Mouse (Mus musculus) gastrocnemius, postnatal 25 days (tissue): ENCODE data around the gene Rasd1. TPM values are rescaled to one million over a fixed set of nuclear protein-coding genes. Genes with fewer than 3 reads are reported as not detected.
"Not testable (repeated sequence)": the region's sequence is repeated elsewhere in the genome, so short reads cannot be mapped to it uniquely, and the experiment has no call there.

Experiments
- DNase-seq: peaks from one replicate; pipeline ENCODE4 v3.0.0; 2022
- total RNA-seq, 2 experiments: library from RNA; stranded (reverse); gene quantifications; 1 replicate in 1 of 2; 2 replicates in 1 of 2; pipeline ENCODE4 v1.2.3; 2021

Gene Rasd1
- total RNA-seq, 2 experiments from 2014 or later, result 0.56 to 3.6 TPM

DNA sequence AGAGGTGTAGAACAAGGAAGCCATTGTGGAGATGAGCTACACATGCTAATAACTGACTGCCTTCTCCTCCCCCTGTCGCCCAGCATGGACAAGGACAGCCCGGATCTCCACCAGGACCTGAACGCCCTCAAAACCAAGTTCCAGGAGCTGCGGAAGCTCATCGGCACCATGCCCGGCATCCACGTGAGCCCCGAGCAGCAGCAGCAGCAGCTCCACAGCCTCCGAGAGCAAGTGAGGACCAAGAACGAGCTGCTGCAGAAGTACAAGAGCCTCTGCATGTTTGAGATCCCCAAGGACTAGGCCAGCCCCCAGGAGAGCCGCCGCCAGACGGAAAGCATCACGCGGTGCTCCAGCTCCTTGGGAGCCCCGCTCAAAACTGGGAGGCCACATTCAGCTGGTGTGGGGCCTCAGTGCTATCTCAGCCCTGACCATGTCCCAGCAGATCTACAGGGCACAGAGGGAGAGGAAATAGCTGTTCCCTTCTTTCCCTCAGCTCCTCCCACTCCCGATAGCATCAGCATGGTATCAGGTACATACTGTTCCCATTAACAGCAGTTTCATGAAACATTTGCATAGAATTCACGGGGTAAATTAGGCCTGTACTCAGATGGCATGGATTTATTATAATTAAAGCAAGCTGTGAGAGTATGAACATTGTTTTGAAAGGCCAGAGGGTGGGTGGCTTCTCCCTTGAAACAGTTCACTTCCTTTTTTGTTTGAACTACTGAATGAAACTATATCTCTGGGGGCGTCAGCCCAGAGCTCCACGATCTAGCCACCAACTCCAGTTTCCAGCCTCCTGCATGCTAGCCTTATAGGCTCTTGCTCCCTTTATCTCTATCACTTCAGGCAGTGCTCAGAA is 4.0 kb downstream of the Rasd1 start:
- DNase-seq, result no peak

DNA sequence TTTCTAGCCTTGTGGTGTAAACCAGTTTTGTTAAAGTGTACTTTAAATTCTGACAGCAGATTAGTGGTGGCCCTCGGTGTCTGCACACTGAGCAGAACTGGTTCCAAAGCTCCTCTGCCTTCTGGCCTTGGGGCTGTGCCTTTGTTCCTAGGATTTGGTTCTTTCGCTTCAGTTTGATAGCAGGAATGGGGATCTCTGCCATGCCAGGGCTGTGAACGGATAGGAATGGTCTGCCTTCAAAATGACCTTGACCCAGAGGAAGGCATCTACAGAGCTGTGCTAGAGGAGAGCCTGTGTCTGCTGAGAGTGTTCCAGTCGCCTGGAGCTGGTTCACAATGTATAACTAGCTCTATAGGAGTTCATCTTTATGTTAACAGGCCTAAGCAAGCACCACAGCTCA is 5.3 kb downstream of the Rasd1 start:
- no peak for DNase-seq

DNA sequence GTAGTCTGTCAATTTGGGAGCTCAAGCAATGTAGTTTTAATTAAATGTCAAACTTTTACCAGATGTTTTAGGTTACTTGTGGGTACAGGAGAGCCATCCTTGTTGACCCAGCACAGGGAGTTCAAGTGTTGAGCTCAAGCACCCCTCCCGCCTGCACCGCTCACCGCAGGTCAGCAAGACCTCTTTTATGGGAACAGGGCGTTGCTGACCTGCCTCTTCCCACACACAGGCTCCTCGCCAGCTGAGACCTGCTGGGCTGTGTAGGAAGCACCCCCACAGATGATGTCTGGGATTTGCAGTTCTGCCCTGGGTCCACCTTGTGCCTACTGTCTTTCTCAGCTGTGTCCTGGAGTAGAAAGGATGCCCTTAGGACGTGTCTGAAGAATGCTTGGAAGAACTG is 8.0 kb downstream of the Rasd1 start:
- DNase-seq, result no peak

DNA sequence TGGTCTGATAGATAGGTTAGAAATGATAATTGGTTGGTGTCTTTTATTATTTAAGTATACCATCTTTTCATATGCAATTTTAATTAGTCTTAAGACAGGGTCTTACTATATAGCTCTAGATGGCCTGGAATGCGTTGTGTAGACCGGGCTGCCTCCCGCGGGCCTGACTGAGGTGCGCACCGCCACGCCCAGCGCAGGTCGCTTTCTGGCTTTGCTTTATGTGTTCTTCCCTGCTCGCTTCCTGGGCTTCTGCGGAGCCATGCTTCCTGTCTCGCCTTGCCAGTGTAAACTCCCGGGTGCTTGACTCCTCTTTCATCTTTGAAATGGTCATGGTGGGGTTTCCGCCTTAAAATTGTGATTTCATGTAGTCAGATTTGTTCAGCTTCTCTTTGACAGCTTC is 11.9 kb downstream of the Rasd1 start:
- DNase-seq, result no peak

DNA sequence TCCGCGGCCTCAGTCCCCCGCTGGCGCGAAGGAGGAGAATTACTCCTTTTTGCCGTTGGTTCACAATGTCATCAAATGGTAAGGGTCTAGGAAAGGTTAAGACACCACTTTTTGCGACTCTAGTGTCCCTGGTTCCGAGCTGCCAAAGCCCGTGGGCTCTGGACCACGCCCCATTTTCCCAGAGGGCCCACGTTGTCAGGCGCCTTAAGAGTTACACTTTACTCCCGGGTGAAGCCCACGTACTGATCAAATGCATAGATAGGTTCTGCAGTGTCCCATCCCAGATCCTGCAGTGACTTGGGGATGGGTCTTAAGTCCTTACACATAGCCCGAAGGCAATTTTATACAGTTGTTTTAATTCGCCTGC is 16.4 kb downstream of the Rasd1 start:
- DNase-seq, result no peak

DNA sequence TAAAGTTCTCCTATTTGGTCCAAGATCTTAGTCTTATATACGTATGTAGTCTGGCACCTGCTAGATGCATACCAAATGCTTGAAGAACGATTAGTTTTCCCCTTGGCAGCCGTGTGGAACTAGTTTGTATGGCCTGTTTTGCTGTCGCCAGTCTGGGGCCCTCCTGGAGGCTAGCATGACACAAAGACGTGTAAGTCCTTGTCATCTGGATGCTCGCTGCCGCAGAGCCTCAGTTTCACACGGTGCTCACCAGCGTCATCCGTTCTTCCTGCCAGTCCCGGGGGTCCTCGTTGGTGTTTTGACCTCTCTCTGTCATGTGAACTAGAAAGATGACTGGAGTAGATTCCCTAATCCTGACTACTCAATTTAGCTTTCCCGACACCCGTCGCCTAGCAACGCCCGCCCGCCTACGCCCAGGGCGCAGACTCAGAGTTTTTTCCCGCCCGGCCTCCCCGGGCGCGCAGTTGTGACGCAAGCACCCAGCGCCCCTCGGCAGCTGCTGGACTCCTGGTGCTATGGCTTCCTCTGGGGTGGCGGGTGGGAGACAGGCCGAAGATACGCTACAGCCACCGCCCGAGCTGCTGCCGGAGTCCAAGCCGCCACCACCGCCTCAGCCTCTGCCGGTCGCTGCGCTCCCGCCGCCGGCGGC is 16.9 kb downstream of the Rasd1 start, which contains the start of gene Med9:
TSS of gene Med9 (plus strand) at position 455 of the 649 bp plus-strand sequence.
- peak; percentile 93 for DNase-seq

DNA sequence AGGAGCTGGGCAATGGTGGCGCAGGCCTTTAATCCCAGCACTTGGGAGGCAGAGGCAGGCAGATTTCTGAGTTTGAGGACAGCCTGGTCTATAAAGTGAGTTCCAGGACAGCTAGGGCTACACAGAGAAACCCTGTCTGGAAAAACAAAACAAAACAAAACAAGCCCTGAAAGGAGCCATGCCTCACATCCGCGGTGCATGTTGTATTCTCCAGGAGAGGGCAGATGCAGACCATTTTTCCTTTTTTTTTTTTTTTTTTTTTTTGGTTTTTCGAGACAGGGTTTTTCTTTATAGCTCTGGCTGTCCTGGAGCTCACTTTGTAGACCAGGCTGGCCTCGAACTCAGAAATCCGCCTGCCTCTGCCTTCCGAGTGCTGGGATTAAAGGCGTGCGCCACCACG is 19.9 kb downstream of the Rasd1 start:
- not testable (repeated sequence) for DNase-seq

DNA sequence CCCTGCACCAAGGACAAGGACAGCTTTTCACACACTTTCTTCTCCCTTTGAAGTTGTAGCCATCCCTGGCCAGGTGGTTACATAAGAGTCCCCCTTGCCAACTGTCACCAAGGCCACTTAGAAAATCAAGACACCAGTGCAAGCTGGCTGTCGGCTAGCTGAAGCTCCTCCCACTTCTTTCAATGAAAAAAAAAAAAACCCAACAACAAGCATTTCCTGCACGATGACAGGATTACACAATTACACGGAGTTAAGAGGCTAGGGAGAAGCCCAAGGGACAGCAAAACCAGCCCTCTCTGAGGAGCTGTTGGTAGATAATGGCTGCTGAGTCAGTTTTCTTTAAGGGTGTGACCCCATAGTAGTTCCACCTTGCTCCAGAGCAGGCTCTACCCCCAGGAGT is 23.4 kb downstream of the Rasd1 start:
- DNase-seq, result no peak

DNA sequence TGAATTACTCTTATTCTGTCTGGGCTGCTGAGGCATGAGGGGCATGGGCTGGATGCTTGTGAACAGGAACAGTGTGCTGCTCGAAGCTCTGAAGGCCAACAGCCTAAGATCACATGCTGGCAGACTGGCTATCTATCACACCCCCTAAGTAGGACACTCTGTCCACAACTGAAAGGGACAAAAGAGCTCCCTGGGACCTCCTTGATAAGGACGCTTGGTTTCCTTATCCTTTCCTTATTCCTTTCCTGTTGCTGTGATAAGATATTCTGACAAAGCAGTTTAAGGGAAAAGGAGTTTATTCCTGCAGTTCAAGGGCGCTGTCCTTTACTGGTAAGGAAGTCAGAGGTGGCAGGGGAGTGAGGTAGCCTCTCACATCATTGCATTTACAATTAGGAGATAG is 24.1 kb downstream of the Rasd1 start:
- no peak for DNase-seq

DNA sequence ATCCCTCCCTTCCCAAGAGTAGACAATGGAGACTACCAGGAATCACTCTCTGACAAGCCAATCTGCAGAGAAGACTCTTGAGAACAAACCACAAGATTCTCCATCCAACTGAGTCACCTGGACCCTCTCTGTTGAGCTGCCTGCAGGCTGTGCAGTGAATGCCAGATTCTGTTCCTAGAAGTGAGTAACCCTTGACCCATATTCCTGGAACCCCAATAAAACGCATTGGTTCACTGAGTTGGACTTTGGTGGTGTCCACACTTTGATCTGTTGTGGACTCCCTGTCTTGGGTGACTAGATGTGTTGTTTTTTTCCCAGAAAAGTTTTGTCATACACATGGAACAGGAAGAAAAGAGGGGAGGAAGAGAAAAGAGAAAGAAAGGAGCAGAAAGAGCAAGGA is 24.9 kb downstream of the Rasd1 start:
- DNase-seq, result no peak

DNA sequence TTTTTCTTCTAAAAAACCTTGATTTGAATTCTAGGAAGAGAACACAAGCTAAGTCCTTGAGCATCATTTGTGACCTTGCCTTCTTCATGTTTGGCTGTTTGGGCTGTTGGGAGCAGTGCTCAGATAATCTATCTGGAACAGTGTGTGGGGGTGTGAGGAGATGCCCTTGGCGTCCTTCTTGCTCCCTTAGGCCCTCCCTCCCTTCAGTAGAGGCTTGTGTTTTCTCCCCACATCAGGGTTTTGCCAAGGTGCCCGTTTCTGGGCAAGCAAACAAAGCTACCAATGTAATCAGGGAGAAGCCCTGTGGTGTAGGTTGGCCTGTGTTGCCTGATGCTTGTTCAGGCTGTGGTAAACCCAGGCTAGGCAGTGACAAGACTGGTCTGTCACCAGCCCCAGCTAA is 27.1 kb downstream of the Rasd1 start:
- DNase-seq, result no peak

DNA sequence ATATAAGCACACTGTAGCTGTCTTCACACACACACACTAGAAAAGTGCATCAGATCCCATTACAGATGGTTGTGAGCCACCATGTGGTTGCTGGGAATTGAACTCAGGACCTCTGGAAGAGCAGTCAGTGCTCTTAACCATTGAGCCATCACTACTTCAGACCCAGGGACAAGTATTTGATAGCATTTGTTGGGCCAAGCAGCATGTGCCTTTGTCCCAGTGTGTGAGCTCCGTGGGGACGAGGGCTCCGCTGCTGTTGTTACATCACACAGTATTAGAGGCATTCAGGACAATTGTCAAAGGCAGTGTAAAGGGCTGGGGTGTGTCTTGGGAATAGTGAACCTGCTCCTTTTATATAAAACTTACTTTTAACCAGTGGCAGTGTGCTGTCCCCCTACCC is 27.7 kb downstream of the Rasd1 start:
- DNase-seq, result no peak

DNA sequence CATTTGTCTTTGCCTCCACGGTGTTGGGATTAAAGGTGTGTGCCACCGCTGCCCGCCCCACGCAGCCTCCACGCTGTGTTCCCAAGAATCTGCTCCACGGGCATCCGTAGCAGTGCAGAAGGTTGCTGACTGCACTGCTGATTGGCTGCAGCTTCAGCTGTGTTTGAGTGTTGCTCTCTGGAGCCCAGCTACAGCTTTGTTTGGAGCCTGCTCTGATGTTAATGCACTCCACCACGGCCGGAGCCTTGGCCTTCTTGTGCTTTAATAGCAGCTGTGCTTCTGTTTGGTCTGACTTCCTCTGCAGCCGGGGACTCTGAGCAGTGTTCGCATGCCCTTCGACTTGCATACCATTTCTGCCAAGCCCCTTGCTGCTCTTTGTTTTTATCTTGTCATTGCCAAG is 30.8 kb downstream of the Rasd1 start:
- no peak for DNase-seq

DNA sequence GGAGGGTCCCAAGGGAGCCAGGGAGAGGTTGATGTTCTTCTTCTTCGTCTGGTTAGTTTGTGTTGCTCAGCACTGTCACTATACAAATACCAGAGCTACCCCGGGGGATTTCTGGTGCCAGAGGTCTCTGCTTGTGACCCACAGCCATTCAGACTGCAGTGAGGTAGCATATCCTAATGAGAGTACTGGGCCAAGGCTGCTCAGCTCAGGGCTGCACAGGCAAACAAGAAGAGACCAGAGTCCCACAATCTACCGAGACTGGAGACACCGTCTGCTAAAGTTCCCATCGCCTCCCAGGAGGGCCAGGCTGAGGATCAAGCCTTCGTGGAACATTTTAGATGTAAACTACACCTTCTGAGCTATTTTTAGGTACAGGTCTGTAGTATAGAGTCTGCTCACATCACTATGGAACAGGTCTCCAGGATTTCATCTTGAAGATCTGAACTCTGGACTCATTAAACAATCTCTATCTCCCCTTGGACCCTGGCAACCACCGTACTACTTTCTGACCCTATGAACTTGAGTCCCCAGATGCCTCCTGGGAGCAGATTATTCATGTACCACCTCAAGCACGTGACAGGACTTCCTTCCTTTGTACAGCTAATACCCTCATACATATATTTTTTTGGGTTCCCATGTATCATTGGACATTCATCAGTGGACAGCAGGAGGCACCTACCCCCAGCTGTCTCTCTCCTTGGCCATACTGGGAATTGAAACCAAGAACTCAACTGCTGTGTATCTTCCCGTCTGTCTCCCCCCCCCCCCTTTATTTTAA is 32.0 kb downstream of the Rasd1 start:
- DNase-seq, result no peak

DNA sequence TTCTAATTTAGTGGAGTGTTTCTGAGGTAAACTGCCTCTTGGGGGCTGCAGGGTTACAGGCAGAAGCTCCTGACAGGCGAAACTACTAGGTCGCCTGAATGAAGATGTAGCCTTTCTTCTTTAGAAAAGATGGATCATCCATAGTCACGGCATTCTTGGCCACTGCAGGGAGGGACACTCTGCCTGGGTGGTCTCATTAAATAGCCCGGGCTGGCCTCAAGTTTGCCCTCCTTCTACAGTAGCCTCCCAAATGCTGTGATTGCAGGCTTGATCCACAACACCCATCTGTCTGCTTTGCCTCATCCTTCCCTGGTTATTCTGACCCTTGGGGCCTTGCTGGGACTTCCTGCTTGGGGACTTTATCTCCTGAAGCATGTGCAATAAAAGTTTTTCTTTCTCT is 34.7 kb downstream of the Rasd1 start:
- DNase-seq, result no peak

DNA sequence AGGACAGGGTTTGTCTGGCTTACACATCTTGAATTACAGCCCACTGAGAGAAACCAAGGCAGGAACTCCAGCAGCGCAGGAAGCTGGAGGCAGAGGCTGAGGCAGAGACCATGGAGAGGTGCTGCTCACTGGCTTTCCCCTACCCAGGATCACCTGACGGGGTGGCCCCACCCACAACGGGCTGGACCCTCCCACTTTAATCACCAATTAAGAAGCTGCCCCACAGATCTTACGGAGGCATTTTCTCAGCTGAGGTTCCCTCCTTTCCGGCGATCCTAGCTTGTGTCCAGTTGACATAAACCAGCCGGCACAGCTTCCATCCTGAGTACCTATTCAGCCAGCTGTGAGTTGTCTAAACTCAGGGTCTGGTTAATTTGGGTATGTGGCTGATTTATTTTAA is 43.5 kb downstream of the Rasd1 start:
- no peak for DNase-seq

DNA sequence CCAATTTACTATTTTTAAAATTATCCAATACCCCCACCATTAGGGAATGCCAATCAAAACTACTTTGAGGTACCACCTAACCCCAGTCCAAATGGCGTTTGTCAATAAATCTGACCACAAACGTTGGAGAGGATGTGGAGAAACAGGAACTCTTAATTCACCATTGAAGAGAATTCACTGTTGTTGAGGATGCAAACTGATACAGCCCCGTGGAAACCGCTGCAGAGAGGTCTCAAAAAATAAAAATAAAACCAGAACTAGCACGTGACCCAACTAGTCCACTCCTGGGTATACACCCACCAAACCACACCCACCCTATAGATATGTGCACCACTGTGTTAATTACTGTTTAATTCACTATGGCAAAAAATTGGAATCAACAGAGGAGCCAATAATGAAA is 44.4 kb downstream of the Rasd1 start:
- no peak for DNase-seq

DNA sequence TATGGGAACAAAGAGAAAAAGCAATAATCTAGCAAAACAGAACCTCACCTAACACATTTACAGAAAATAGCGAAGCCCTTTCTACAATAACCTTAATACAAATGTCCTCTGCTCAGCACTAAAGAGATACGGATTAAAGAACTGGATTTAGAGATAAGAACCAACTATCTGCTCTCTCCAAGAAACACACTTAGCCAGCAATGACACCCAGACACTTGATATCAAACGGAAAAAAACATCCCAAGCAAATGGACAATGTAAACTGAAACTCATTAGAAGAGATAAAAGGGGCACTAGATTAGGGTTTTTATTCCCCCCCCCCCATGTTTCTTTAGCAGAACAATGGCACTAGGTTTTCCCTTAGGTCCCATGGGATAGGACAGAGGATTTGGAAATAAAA is 45.3 kb downstream of the Rasd1 start:
- no peak for DNase-seq

DNA sequence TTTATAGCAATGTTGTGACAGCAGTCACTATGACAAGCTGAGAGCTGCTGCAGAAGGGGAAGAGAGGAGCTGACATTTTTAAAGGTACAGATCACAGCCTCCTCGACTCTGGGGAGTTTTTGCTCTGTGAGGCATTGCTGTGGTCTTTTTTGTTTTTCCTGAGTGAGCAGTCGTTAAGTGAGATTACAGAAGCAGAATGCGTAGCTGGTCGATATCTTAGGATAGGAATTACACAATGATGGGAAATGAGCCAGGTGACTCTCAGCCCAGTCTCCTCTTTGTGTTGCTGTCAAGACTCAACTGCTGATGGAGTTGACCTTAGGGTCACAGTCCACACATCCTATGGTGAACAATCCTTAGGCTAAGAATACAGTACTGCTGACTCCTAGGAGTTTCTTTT is 46.7 kb downstream of the Rasd1 start:
- DNase-seq, result no peak

DNA sequence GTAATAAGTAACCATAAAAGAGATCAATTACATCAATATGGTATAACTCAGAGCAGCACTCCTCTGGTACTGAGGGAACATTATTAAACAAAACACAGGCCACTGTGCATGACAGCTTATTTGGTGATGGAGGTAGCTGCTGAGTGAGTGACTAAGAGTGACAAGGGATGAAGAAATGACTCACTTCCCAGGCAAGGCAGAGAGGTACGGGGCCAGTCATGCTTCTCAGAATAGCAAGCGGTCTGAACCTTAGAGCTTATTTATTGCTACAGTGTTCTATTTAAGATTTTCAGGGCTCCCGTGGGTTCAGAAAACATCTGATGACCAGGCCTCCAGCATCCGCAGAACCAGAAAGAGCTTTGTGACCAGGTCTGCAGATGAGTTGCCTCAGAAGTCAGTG is 51.0 kb downstream of the Rasd1 start:
- no peak for DNase-seq
